Mouse (Mus musculus): ENCODE data around the gene Col4a1.

DNA sequence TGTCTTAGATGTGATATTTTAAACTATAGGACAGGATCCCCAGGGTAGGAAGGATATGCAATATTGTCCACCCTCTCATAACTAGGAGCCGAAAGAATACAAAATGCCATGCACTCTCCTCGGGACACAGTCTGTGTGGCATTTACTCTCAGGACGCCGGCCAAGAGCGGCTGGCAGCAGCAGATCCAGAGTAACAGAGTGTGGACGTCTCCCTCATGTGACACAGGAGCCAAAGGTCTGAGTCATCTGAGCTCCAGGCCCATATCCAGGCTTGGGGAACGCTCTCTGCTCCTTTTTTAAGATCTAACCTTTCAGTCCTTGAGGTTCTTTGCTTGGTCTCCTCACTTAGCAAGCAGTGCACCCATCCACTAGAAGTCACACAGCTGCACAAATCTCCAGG lies 141.1 kb downstream of the Col4a1 start:
- TF ChIP-seq CTCF (IDR thresholded peaks at IDR 0.05; ENCODE audit: borderline replicate concordance, insufficient read depth, low read depth, low read length) (no peak), POLR2A (IDR thresholded peaks at IDR 0.05; ENCODE audit: borderline replicate concordance, insufficient read depth, low read length) (no peak)
